Mouse (Mus musculus) cerebellum, adult 9-10 months (tissue): Measurements from ENCODE around the gene Taf5l.
A peak's percentile ranks its signal among the peaks of the same experiment; 100 is the strongest.

Source experiments
- DNase-seq: peaks from one replicate; pipeline ENCODE4 v3.0.0; 2022

Taf5l gene

GRCm38 (mm10) chr8:123959473-123959872 is 61.7 kb downstream of the Taf5l start:
- no peak for DNase-seq

GRCm38 (mm10) chr8:123958130-123958529 is 63.1 kb downstream of the Taf5l start:
- no peak for DNase-seq

GRCm38 (mm10) chr8:123954246-123954645 is 67.0 kb downstream of the Taf5l start:
- DNase-seq = no peak

- no peak for DNase-seq
Observed at GRCm38 (mm10) chr8:123953686-123954085, 67.5 kb downstream of the Taf5l start.

- DNase-seq = peak; percentile 75
Observed at GRCm38 (mm10) chr8:123950077-123950802, 71.0 kb downstream of the Taf5l start.

- no peak for DNase-seq
Observed at GRCm38 (mm10) chr8:123949686-123949986, 71.6 kb downstream of the Taf5l start.

- peak; percentile 99 for DNase-seq
Observed at GRCm38 (mm10) chr8:123948942-123949685, 72.1 kb downstream of the Taf5l start, which contains the start of gene Nup133. Nup133 (minus strand) TSS chr8:123949265.
